Mouse (Mus musculus) bone marrow macrophage, adult 2 months (primary cell): ENCODE results near the gene Cdcp1.

Source experiments
- CTCF ChIP-seq: IDR thresholded peaks from 2 replicates; pipeline ENCODE4 v1.5.1; 2012; ENCODE audit warnings: low read depth, mild to moderate bottlenecking, low read length, moderate library complexity
- POLR2A ChIP-seq: IDR thresholded peaks from 2 replicates; pipeline ENCODE4 v1.6.1; 2012; ENCODE audit warnings: mild to moderate bottlenecking, low read depth, low read length, borderline replicate concordance

DNA sequence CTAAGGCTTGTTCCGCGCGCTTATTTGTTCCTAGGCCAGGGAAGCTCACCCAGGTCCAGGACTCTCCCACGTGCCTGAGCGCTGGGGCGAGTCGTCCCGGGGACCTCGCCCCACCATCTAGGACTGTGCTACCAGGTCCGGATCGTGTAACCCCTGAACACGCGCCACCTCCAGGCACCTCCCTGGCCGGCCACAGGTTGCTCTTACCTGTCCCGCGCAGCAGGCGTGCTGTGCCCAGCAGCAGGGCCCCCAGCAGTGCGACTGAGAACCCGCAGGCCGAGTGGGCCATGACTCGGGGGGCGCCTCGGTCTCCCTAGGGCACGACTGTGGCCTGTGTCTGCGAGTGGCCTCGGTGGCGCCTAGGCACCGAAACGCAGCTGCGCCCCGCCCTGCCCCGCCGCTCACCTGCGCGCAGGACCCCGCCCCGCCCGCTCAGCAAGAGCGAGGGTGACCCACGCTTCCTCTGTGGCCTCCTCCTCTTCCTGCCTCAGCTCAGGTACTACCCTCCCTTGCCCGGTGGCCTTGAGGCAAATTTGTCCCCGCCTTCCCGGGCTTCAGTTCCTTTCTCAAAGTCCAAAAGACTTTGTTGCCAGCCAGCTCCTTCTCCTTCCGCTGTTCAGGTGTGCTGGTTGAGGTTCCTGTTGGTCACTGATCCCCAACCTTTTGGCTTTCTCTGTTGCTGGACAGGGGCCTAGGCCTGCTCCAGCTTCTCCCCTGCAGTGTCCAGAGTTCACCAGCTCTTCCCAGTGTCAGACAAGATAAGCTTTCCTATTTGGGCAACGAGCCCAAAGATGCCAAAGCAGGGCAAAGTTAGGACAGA lies at the start of gene Cdcp1:
- no peak for TF ChIP-seq CTCF
- TF ChIP-seq POLR2A = no peak
